Comparison of ENCODE assay signal across 24 mouse cellular contexts in the genomic region with DNA sequence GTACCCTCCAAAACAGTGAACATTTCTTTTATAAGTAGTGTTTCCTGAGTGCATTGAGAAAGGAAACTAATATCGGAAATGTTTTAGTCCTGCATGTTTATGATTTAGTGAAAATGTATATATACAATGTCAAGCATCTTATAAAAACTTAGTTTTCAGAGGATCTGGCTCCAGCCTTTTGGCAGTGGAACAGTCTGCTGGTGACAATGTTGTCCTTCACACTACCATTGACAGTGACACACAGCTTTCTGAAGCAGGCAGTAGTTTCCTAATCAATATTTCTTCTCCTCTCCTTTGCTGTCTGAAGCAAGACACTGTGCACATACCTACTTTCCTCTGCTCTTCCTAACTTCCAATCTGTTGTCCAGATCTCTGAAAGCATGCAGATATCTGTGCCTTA.
"Had no signal": no experiment of that assay in that cellular context is flagged by ENCODE, and none has a peak within 500 bp of the region (broad histone marks: within the 10 kb centered on the region; RNA-seq: fewer than 3 reads in every experiment).

No protein-coding gene starts in this region.

- H3K4me1 ChIP-seq: heart, embryonic 13.5 days; heart, embryonic 15.5 days; hindbrain, embryonic 10.5 days; hindbrain, embryonic 12.5 days; hindbrain, embryonic 15.5 days; intestine, embryonic 15.5 days; limb, embryonic 10.5 days; limb, embryonic 12.5 days had no signal

- H3K9ac ChIP-seq: heart, embryonic 13.5 days; heart, embryonic 15.5 days; hindbrain, embryonic 12.5 days; hindbrain, embryonic 15.5 days; intestine, embryonic 15.5 days; limb, embryonic 12.5 days had no signal

- H3K4me2 ChIP-seq: heart, embryonic 11.5 days; heart, embryonic 13.5 days; heart, embryonic 15.5 days; hindbrain, embryonic 12.5 days; hindbrain, embryonic 15.5 days; intestine, embryonic 15.5 days; limb, embryonic 12.5 days; liver, embryonic 11.5 days had no signal

- H3K27me3 ChIP-seq: heart, embryonic 13.5 days; heart, embryonic 15.5 days; hindbrain, embryonic 12.5 days; hindbrain, embryonic 15.5 days; intestine, embryonic 15.5 days; limb, embryonic 12.5 days had no signal

- DNase-seq: gastrocnemius, postnatal 10 days; gastrocnemius, postnatal 25 days; heart, adult 2 months; heart, postnatal 4 days; kidney, adult 18-20 months; kidney, adult 8-10 months; kidney, postnatal 10 days; kidney, postnatal 25 days; kidney, postnatal 4 days; liver had no signal

- H3K9me3 ChIP-seq: heart, embryonic 13.5 days; heart, embryonic 15.5 days; hindbrain, embryonic 10.5 days; hindbrain, embryonic 12.5 days; hindbrain, embryonic 15.5 days; intestine, embryonic 15.5 days; limb, embryonic 10.5 days; limb, embryonic 12.5 days had no signal

- H3K4me3 ChIP-seq: heart, adult 2 months; heart, embryonic 13.5 days; heart, embryonic 15.5 days; hindbrain, embryonic 10.5 days; hindbrain, embryonic 12.5 days; hindbrain, embryonic 15.5 days; intestine, embryonic 15.5 days; layer of hippocampus, adult 2 months; left cerebral cortex, adult 2 months; limb, embryonic 10.5 days; limb, embryonic 12.5 days had no signal

- H3K36me3 ChIP-seq: heart, embryonic 13.5 days; heart, embryonic 15.5 days; hindbrain, embryonic 10.5 days; hindbrain, embryonic 12.5 days; hindbrain, embryonic 15.5 days; intestine, embryonic 15.5 days; limb, embryonic 10.5 days; limb, embryonic 12.5 days had no signal

- H3K27ac ChIP-seq: heart, adult 2 months; heart, embryonic 13.5 days; heart, embryonic 15.5 days; hindbrain, embryonic 10.5 days; hindbrain, embryonic 12.5 days; hindbrain, embryonic 15.5 days; intestine, embryonic 15.5 days; layer of hippocampus, adult 2 months; left cerebral cortex, adult 2 months; limb, embryonic 10.5 days; limb, embryonic 12.5 days had no signal

- ATAC-seq: inflammation-experienced regulatory T-cells, adult 6 months; intestine, embryonic 15.5 days; intestine, postnatal 0 days had no signal
